Mouse (Mus musculus) limb, embryonic 13.5 days (tissue): ENCODE results near the gene Pde4d. TPM values are rescaled to one million over a fixed set of nuclear protein-coding genes. Genes with fewer than 3 reads are reported as not detected.

Experiments used
- ATAC-seq: fragments of 200-750 bp; cut with Nextera tagmentation; 2 replicates; pipeline ENCODE4 v1.8.0; 2017; ENCODE audit warnings: low read depth, moderate number of reproducible peaks, moderate TSS enrichment; ENCODE audit not compliant: low FRiP score
- H3K27ac ChIP-seq: fragments of 300-500 bp; sonication (generic); 2 replicates; pipeline ENCODE4 v1.5.1; 2015; ENCODE audit warnings: inconsistent platforms, mild to moderate bottlenecking, moderate library complexity
- H3K27me3 ChIP-seq: fragments of 300-500 bp; sonication (generic); 2 replicates; pipeline ENCODE4 v1.6.1; 2015; ENCODE audit warnings: mild to moderate bottlenecking, inconsistent platforms
- H3K36me3 ChIP-seq: fragments of 300-500 bp; sonication (generic); 2 replicates; pipeline ENCODE4 v1.6.1; 2015; ENCODE audit warnings: inconsistent platforms, mild to moderate bottlenecking, moderate library complexity
- H3K4me1 ChIP-seq: fragments of 300-500 bp; sonication (generic); 2 replicates; pipeline ENCODE4 v1.6.1; 2015; ENCODE audit warnings: inconsistent platforms
- H3K4me2 ChIP-seq: fragments of 300-500 bp; sonication (generic); replicated peaks from 2 replicates; pipeline ENCODE4 v1.6.1; 2015; ENCODE audit warnings: inconsistent platforms, mild to moderate bottlenecking, moderate library complexity
- H3K4me3 ChIP-seq: fragments of 300-500 bp; sonication (generic); 2 replicates; pipeline ENCODE4 v1.5.1; 2015; ENCODE audit warnings: moderate library complexity, mild to moderate bottlenecking, inconsistent platforms
- H3K9ac ChIP-seq: fragments of 300-500 bp; sonication (generic); 2 replicates; pipeline ENCODE4 v1.6.1; 2015; ENCODE audit warnings: mild to moderate bottlenecking, inconsistent platforms
- H3K9me3 ChIP-seq: fragments of 300-500 bp; sonication (generic); 2 replicates; pipeline ENCODE4 v1.6.1; 2016; ENCODE audit warnings: inconsistent platforms
- WGBS: fragments of 180-500 bp; shearing (Covaris S2); methylation state at CpG from one replicate; pipeline ENCODE4 v1.1.7; 2015; 5-methylcytosine and 5-hydroxymethylcytosine counted together
- polyA plus RNA-seq: library from polyadenylated mRNA; unstranded; fragments of >200 nt; fragmentation: Nextera tagmentation; extraction: Ambion mirVana; gene quantifications from 2 replicates; pipeline ENCODE4 v1.2.1, GENCODE M21; 2015

Gene Pde4d
- polyA plus RNA-seq, 1 experiment from 2014 or later, result 22.3 TPM

GRCm38 (mm10) chr13:108494365-108494764 lies 44.6 kb downstream of the Pde4d start:
- Histone ChIP-seq H3K36me3 (no peaks in the 10 kb centered on the region), H3K27me3 (no peaks in the 10 kb centered on the region), H3K9ac (no peak overlapping the region), H3K4me2 (no peak overlapping the region), H3K27ac (no peak overlapping the region), H3K4me3 (no peak overlapping the region), H3K9me3 (no peaks in the 10 kb centered on the region), H3K4me1 (peaks cover 15% of the 10 kb centered on the region)
- ATAC-seq, result no peak
- 76% methylated on average over 2 of the region's 2 CpGs for WGBS

GRCm38 (mm10) chr13:108497768-108498167 lies 48.0 kb downstream of the Pde4d start:
- no peaks in the 10 kb centered on the region for H3K27me3 ChIP-seq
- H3K36me3 ChIP-seq, result no peaks in the 10 kb centered on the region
- 51% methylated on average over 8 of the region's 8 CpGs for WGBS
- H3K27ac ChIP-seq, result no peak overlapping the region
- no peak overlapping the region for H3K9ac ChIP-seq
- no peaks in the 10 kb centered on the region for H3K9me3 ChIP-seq
- no peak overlapping the region for H3K4me3 ChIP-seq
- H3K4me2 ChIP-seq, result peak overlapping the region; percentile 52
- H3K4me1 ChIP-seq, result peaks cover 28% of the 10 kb centered on the region
- no peak for ATAC-seq

GRCm38 (mm10) chr13:108498247-108498743 lies 48.5 kb downstream of the Pde4d start:
- 29% methylated on average over 9 of the region's 9 CpGs for WGBS
- H3K9ac ChIP-seq, result no peak overlapping the region
- H3K4me2 ChIP-seq, result peak overlapping the region; percentile 52
- peak overlapping the region; percentile 12 for H3K4me3 ChIP-seq
- peak; percentile 80 for ATAC-seq
- H3K27me3 ChIP-seq, result no peaks in the 10 kb centered on the region
- H3K27ac ChIP-seq, result no peak overlapping the region; the same call in 1 of the 2 replicates
- H3K9me3 ChIP-seq, result no peaks in the 10 kb centered on the region
- no peaks in the 10 kb centered on the region for H3K36me3 ChIP-seq
- peaks cover 28% of the 10 kb centered on the region for H3K4me1 ChIP-seq

- H3K9ac ChIP-seq, result no peak overlapping the region
- H3K36me3 ChIP-seq, result no peaks in the 10 kb centered on the region
- H3K9me3 ChIP-seq, result no peaks in the 10 kb centered on the region
- peak overlapping the region; percentile 52 for H3K4me2 ChIP-seq
- peaks cover 28% of the 10 kb centered on the region for H3K4me1 ChIP-seq
- H3K4me3 ChIP-seq, result peak overlapping the region; percentile 12
- no peaks in the 10 kb centered on the region for H3K27me3 ChIP-seq
- 0 out of 2 replicates have a peak, but pooled peaks have one; percentile 21 for ATAC-seq
- no peak overlapping the region for H3K27ac ChIP-seq
- 15% methylated on average over 9 of the region's 9 CpGs for WGBS
These were observed 49.1 kb downstream of the Pde4d start for GRCm38 (mm10) chr13:108498773-108499313.

GRCm38 (mm10) chr13:108501386-108501785 lies 51.6 kb downstream of the Pde4d start:
- Histone ChIP-seq H3K9ac (no peak overlapping the region), H3K9me3 (no peaks in the 10 kb centered on the region), H3K36me3 (no peaks in the 10 kb centered on the region), H3K27ac (no peak overlapping the region), H3K4me3 (no peak overlapping the region), H3K4me1 (peaks cover 28% of the 10 kb centered on the region), H3K27me3 (no peaks in the 10 kb centered on the region), H3K4me2 (no peak overlapping the region)
- ATAC-seq, result peak; percentile 57; the same call in 1 of the 2 replicates
- 30% methylated on average over 1 of the region's 1 CpGs for WGBS

- Histone ChIP-seq H3K36me3 (no peaks in the 10 kb centered on the region), H3K4me1 (no peaks in the 10 kb centered on the region), H3K9me3 (no peaks in the 10 kb centered on the region), H3K4me3 (no peak overlapping the region), H3K9ac (no peak overlapping the region), H3K27me3 (no peaks in the 10 kb centered on the region), H3K27ac (no peak overlapping the region), H3K4me2 (no peak overlapping the region)
- 69% methylated on average over 4 of the region's 4 CpGs for WGBS
- no peak for ATAC-seq
These were observed 74.8 kb downstream of the Pde4d start for GRCm38 (mm10) chr13:108524548-108524947.

GRCm38 (mm10) chr13:108524969-108525368 lies 75.2 kb downstream of the Pde4d start:
- no peak overlapping the region for H3K4me2 ChIP-seq
- H3K27me3 ChIP-seq, result no peaks in the 10 kb centered on the region
- 89% methylated on average over 6 of the region's 6 CpGs for WGBS
- H3K4me3 ChIP-seq, result no peak overlapping the region
- no peak overlapping the region for H3K9ac ChIP-seq
- H3K36me3 ChIP-seq, result no peaks in the 10 kb centered on the region
- no peaks in the 10 kb centered on the region for H3K9me3 ChIP-seq
- no peak for ATAC-seq
- H3K27ac ChIP-seq, result no peak overlapping the region
- H3K4me1 ChIP-seq, result no peaks in the 10 kb centered on the region

- H3K4me3 ChIP-seq, result no peak overlapping the region
- no peaks in the 10 kb centered on the region for H3K4me1 ChIP-seq
- WGBS, result 81% methylated on average over 13 of the region's 13 CpGs
- no peak overlapping the region for H3K9ac ChIP-seq
- no peaks in the 10 kb centered on the region for H3K9me3 ChIP-seq
- no peak for ATAC-seq
- H3K27me3 ChIP-seq, result no peaks in the 10 kb centered on the region
- no peak overlapping the region for H3K4me2 ChIP-seq
- no peaks in the 10 kb centered on the region for H3K36me3 ChIP-seq
- H3K27ac ChIP-seq, result no peak overlapping the region
These were observed 76.7 kb downstream of the Pde4d start for GRCm38 (mm10) chr13:108526258-108527007.

GRCm38 (mm10) chr13:108527090-108527770 lies 77.5 kb downstream of the Pde4d start:
- Histone ChIP-seq H3K9me3 (no peaks in the 10 kb centered on the region), H3K4me2 (no peak overlapping the region), H3K4me3 (no peak overlapping the region), H3K27me3 (no peaks in the 10 kb centered on the region), H3K9ac (no peak overlapping the region), H3K36me3 (no peaks in the 10 kb centered on the region), H3K27ac (no peak overlapping the region), H3K4me1 (no peaks in the 10 kb centered on the region)
- no peak for ATAC-seq
- 82% methylated on average over 7 of the region's 7 CpGs for WGBS

GRCm38 (mm10) chr13:108528343-108528742 lies 78.6 kb downstream of the Pde4d start:
- no peak overlapping the region for H3K9ac ChIP-seq
- no peak for ATAC-seq
- H3K4me2 ChIP-seq, result no peak overlapping the region
- H3K27me3 ChIP-seq, result no peaks in the 10 kb centered on the region
- H3K4me1 ChIP-seq, result no peaks in the 10 kb centered on the region
- no peaks in the 10 kb centered on the region for H3K9me3 ChIP-seq
- H3K4me3 ChIP-seq, result no peak overlapping the region
- 79% methylated on average over 1 of the region's 1 CpGs for WGBS
- H3K36me3 ChIP-seq, result no peaks in the 10 kb centered on the region
- no peak overlapping the region for H3K27ac ChIP-seq

GRCm38 (mm10) chr13:108532875-108533274 lies 83.1 kb downstream of the Pde4d start:
- Histone ChIP-seq H3K27me3 (no peaks in the 10 kb centered on the region), H3K4me1 (no peaks in the 10 kb centered on the region), H3K9me3 (no peaks in the 10 kb centered on the region), H3K4me3 (no peak overlapping the region), H3K36me3 (no peaks in the 10 kb centered on the region), H3K9ac (no peak overlapping the region), H3K4me2 (no peak overlapping the region), H3K27ac (no peak overlapping the region)
- ATAC-seq, result no peak
- WGBS, result 92% methylated on average over 1 of the region's 1 CpGs

GRCm38 (mm10) chr13:108536436-108536835 lies 86.7 kb downstream of the Pde4d start:
- no peak overlapping the region for H3K9ac ChIP-seq
- no peaks in the 10 kb centered on the region for H3K9me3 ChIP-seq
- no peak for ATAC-seq
- WGBS, result 68% methylated on average over 4 of the region's 4 CpGs
- no peaks in the 10 kb centered on the region for H3K36me3 ChIP-seq
- no peak overlapping the region for H3K4me3 ChIP-seq
- H3K27me3 ChIP-seq, result no peaks in the 10 kb centered on the region
- no peak overlapping the region for H3K4me2 ChIP-seq
- 0 out of 2 replicates have a peak, but pooled peaks cover 4% of the 10 kb centered on the region for H3K4me1 ChIP-seq
- H3K27ac ChIP-seq, result no peak overlapping the region
